Mouse (Mus musculus) layer of hippocampus, adult 9-10 months (tissue): Measurements from ENCODE around the gene Rap2c.

Experiments used
- DNase-seq: peaks from one replicate; pipeline ENCODE4 v3.0.0; 2022; ENCODE audit warnings: low spot score

Gene Rap2c

DNA sequence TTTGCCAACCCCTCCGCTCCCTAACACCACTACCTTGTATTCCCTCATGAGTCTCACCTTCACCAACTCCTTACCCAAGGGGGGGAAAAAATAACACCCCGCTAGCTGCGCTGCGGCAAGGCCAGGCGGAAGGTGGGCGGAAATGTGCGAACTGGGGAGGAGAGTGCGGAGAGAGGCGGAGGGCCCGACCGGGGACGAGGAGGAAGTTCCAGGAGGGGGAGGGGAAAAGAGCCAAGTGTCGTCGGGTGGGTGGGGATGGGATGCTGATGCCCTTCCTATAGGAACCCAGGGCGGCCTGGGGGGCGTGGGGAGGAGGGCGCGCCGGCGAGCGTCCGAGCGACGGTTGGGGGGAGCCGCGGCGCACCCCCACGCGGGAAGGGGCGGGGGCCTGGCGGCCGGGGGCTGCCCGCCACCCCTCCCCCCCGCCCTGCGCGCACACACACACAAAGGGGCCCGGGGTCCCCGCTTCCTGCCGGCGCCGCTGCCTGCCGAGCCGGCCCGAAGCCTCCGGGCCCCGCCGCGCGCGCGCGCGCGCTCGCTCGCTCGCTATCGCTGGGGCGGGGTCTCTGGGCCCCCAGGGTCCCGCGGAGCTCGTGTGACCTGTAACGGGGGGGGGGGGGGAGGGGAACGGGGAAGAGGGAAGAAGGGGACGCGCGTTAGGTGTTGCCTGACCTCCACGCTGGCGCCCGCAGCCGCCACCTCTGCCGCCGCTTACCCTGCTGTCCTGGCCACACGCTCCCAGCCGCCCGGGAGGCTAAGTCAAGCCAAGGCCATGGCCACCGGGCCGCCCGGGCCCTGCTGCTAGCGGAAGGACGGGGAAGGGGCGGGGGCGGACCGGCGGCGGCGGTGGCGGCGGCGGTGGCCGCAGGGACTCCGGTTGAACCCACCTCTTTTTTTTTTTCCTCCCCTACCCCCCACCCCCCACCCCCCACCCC lies at the start of gene Rap2c:
TSS of gene Rap2c (minus strand) at position 168 of the 935 bp plus-strand sequence.
- DNase-seq: no peak

DNA sequence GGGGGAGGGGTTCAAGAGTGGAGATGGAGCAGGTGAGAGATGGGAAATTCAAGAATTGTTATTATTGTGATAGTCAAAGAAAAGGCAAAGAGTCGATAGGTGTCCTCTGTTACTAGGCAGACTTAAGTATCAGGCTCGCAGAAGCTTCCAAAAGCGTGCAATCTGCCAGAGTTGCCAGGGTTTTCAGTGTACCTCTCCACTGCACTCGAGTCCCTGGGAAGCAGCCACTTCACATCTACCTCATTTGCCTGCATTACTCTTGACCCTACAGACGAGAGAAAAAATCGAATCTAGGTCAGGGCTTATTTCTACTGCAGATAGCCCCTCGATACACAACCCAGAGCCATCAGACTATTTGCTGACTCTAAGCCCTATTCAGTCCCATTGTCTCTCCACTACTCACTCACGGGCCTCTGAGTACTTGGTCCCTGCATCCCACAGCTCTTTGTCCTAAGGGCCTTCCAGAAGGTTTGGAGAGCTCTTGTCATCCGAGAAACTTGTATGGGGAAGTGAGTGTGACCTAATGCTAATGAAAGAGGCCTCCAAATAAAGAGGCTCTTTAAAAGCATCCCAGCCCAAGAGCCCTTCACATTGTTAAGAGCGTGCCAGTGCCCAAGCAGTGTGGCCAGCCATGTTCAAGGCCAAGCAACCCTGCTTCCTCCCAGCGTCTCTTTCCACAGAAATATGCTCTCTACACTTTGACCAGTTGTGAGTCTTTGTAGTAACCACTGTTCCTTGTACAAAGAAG lies 48.9 kb upstream of the Rap2c start:
- no peak for DNase-seq

DNA sequence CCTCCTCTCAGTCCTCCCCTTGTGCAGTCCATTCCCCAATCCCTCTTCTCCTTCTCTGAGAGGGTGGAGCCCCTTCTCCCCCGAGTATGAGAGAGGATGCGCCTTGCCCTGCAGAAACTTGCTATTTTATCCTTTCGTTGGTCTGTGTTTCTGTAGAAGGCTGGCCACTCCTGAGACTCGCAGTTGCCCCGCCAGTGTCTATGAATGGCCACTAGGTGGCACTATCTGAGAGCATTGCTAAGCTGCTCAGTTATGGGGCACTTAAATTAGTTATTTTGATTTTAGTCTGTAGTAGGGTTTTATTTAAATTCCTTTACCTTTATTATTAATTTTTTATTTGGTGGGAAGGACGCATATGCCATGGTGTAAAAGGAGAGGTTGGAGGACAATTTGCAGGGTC lies 48.0 kb upstream of the Rap2c start:
- DNase-seq: peak; percentile 36

DNA sequence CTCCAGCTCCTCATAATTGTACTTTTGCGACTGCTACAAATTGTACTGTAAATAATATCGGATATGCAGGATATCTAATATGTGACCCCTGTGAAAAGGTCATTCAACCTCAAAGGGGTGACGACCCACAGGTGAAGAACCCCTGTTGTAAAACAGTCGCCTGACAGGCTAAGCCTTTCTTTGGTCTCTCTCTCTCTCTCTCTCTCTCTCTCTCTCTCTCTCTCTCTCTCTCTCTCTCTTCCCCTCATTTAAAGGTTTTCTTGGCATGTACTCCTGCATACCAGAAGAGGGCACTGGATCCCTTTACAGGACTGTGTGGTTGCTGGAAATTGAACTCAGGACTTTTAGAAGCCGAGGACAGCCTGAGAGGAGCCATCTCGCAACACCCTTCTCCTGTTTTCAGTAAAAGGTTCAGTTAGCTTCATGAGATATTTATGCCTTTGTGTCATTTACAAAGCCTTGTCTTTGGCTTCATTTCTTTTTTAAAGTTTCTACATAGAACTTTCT lies 47.4 kb upstream of the Rap2c start:
- no peak for DNase-seq

DNA sequence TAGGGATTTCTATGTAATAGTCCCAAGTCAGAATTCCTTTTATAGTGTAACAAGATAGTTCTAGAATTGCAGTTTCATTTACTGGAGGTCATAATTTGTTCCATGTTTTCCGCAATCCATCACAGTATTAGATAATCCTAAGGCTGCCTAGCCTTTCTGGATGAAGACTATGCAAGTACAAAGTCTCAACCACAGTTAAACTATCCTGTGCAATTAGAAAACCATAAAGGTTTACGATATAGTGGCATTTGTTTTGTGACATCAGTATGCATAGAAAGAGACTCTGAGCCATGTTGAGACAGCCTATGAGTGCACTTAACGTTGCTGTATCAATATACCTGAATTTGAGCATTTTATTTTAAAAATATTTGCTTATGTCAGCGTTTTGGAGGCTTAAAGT lies 42.4 kb upstream of the Rap2c start:
- no peak for DNase-seq

DNA sequence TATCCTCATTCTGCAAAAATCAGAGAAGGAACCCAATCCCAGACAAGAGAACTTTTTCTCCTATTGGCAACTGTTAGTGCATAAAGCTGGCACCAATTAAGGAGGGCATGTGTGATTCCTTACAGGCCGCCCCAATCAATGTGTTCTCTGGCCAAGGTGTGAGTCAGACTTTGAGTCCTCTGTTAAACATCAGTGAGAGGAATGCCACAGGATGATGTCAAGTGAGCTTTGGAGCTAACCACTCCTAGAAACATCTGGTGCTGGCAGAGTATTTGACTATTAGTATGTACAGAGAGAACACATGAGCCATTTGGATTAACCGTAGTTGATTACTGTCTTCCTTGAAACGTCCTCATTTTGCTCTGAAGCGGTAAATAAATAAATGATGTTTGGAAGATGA lies 40.9 kb upstream of the Rap2c start:
- DNase-seq: no peak

DNA sequence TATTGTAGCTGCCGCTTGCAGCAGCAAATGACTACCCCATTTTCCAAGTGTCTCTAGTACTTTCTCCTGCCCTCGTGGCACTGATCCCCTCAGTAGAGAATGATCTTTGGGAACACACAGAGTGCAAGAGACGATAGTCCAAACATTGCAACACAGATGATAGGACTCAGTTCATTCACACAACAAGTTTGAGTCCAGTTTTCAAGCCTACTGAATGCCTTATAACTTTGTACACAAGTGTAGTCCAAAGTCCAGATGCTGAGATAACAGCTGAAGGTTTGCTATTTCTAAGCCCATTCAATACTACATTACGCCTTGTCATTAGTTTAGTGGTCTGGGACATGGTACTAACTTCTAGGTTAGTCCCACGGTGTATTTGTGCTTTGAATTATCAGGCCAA lies 40.5 kb upstream of the Rap2c start:
- DNase-seq: no peak

DNA sequence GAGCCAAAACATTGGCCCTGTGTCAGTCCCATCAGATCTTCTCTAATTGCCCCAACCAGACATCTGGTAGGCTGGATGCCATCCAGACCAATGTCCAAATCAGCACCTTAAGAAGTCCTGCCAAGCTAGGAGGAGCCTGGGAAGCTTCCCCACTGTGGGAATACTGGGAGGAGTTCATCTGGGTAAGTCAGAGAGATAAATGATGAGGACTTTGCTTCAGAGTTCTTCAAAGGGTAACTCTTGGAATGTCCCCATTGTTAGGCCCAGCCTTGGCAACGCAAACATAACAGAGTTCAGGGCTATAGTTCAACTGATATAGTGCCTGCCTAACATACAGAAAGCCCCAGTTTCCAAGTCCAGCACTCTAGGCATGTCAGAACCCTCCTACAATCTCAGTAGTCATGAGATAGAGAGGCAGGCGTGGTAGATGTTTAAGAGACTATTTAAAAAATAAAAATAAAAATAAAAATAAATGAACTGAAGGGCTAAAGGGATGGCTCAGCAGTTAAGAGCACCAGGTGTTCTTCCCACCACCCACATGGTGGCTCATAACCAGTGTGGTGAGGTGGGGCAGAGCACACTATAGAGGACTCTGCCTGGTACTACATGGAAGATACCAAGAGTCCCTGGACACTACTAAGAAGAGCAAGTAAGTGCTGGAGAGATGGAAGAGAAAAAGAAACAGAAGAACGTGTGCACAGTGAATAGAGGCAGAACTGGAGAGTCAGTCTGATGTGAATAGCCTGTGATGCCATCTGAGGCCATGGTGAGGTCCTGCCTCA lies 34.1 kb upstream of the Rap2c start:
- DNase-seq: no peak

DNA sequence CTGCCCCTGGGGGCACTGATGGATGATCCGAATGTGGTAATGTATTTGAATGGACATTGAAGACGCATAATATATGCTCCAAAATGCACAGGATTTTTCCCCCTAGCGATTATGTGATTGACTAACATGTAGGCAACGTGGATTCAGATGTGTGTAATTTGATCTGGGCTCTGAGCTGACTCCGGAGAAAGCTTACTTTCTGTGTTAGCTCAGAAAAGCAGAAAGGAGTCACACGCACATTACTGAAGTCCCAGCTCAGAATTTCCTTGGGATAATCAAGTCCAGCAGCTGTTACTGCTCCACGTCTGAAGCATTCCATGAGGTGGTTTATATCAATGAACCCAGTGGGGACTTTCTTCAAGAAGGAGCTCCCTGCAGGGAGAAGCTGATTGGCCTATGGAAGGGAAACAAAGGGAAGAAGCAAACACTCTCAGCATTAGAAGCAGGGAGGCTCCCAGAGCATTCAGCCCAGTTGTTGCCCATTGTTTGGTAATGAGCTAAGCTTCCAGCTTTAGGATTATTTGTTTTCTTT lies 17.9 kb upstream of the Rap2c start:
- no peak for DNase-seq

DNA sequence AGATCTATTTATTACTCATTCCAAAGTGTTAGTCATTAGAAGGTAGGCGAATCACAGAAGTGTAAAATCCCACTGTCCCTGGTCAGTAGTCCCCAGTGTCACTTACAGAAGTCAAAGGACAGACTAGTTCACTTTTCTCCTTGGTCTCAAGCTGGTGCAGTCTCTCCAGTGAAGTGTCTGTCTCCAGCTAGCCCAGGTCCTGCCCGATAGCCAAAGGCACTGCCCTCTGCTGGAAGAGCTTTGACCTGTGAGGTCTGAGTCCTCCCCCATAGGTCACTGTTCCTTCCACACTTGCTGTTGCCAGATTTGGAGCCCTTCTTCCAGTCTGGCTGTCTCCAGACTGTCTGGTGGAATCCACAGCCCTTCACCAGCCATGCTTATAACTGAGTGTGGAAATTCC lies 2.1 kb upstream of the Rap2c start:
- DNase-seq: no peak

DNA sequence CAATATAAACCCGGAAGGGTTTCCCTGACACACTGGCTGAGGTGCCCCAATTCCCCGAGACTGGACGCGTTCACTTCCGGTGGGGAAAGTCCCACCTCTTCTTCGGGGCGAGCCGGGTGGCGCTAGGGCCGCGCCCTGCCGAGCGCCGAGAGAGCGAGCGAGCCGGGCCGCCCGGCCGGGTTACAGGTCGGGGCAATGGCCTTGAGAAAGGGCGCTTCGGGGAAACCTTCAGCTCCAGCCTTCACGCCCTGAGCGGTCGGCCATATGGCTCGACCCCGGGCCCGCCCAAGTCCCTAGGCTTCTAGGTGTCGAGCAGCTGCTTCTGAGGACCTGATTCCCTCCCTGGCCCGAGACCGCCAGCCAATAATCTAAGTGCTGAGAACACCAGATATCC lies 965 bp upstream of the Rap2c start:
- no peak for DNase-seq

DNA sequence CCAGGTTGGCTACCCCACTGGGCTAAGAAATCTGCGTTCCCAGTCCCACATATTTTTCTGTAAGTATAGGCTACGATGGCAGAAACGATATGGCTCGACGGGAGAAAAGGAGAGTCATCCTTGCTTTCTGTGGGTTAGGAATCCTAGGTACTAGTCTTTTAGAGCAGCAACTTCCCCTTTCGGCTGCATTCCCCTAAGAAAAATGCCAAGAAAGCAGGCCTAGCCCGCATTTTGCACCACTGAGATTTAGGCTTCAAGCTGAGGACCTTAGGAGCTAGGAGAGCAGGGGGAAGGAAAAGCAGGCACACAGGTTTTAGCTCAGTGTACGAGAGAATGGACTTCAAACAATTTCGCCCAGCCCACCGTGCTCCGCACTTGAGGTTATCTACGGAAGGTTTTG lies 892 bp downstream of the Rap2c start:
- DNase-seq: no peak

DNA sequence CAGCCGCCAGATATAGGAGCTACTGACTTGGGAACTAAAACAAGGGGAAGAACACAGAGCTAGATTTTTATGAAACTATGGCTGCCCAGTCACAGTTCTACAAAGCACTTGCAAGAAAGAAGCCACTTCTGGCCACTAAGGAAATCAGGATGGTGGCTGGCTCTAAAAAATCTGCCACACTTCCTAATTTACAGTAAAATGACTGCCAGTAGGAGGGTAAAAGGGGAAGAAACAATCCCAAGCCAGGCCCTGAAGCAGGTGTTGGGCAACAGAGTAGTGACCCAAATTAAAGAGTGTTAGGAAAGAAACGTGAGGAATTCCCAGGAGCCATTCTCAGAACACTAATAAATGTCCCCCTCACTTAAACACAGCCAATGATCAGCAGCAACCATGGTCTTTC lies 5.5 kb downstream of the Rap2c start:
- DNase-seq: no peak

DNA sequence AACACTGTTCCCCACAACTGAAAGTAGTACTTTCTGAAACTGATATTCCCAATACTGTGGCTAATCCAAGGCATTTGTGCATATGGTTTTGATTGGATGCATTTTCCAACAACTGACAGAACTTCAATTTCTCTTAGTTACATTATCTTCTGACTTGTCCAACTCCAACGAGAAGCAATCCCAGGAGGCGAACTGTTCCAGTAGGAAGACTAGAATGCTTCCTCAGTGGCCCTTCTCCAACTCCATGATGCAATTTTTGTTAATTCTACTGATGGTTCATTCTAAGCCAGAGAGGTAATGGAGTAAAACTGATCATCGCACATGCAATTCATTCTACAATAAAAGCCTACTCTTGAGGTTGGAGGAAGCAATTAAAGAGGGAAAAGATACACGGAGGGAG lies 7.5 kb downstream of the Rap2c start:
- no peak for DNase-seq

DNA sequence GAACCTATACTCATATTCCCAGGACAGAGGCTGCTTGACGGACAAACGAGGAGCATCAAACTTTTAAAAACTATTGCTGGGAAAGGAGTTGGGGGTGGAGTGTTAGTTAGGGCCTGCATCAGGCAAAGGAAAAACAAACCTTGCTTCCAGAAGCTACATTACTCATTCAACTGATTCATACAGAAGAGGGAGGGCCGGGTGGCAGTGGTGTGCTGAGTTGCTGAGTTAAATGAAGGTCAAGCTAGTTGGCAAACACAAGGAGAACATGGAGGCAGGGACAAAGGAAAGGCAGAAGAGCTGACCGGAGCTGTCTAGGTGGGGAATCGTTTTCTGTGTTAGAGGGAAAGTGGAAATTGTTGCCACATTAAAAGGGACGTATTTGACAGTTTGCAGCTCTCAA lies 17.0 kb downstream of the Rap2c start:
- no peak for DNase-seq

DNA sequence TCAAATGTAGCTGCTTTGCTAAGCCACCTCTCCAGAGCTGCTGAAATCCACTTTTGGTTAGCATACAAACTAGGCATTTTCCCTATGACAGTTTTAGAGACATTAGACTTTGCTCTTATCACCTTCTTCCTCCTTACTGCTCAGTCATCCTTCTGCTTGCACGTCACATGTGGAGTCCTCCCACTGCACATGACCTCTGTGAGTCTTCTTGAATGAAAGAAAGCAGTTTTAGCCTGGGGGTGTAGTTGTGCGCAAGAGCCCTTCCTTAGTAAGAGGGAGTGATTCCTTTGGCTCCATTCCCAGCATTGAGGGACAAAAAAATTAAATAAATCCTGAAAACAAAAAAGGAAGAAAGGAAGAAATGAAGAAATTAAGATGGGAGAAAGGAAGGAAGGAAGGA lies 22.5 kb downstream of the Rap2c start:
- DNase-seq: no peak

DNA sequence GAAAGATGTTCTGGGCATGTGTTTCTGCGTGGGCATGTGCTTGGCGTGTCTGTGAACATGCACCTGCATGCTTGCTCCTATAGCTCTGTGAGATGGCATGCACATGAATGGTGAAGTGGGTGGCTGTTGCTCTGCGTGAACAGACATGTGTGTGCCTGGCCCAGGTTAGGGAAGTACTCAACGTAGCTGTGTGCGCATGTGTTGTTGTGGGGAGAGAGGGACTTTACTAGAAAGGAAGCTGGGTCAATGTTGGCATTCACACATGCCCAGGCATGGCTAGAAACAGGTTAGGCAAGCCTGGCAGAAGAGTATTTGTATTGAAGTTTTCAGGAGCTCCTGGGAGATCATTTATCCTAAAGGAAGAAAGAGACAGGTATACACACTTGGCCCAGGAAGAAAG lies 26.5 kb downstream of the Rap2c start:
- no peak for DNase-seq

DNA sequence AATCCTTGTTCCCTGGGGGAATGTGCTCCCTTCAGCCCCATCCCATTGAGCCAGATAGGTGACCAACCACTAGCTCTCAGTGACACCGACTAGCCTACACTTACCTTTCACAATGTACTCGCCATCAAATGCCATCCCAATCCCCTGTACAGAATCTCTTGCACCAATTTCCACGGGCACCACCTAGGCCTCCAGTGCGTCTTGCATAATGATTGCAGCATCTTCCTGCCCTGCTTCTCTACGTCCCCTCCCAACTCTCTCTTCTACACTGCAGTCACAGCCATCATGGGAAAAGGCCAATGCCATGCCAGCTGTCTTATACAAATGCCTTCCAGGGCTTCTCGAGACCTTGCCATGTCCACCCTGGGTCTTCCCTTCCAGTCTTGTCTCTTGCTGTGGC lies 27.9 kb downstream of the Rap2c start:
- DNase-seq: no peak

DNA sequence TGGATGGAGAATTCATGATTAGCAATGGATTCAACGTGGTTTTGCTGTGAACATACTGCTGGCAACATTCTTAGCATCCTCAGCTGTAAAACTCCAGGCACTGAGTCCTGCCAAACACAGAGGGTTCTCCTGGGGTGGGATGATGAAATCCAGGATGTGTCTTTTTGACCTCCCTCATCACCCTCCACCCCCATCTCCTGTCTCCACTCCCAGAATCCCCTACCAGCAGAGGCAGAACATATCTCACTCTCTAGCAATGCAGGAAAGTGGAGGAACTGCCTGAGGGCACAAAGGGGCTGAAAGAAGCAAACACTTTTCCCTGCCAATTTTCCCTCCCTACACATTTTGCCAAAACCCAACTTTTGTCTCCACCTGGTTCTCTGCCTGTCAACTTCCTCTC lies 29.2 kb downstream of the Rap2c start:
- DNase-seq: no peak

DNA sequence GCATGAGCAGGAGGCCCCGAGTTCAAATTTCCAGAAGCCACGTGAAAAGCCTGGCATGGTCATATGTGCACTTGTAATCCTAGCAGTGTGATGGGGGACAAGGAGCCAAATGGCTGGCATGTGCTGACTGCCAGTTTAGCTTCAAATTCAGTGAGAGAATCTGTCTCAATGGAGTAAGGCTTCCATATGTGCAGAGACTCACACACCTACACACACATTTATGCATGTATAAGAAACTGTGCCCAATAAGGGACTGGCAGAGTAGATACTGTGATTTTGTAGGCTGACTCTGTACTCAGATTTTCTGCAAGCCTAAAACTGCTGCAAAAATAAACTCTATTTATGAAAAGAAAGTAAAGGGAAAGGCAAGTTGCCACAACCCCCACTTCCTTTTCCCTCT lies 39.4 kb downstream of the Rap2c start:
- no peak for DNase-seq

DNA sequence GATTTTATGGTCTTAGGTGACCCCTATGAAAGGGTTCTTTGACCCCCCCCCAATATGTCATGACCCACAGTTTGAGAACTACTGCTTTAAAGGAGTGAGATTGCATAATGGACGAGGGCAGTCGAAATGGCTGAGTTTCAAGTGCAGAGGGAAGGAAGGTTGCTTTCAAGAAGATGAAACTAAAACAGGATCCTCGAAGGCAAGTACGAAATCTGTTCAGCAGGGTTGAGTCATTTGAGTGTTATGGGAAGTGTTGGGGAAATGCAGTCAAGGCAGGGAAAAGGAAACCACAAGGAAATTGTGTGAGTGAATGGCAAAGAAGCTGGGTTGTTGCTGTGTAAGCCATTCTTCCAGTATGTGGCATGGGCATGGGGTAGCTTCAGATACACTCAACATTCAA lies 45.7 kb downstream of the Rap2c start:
- DNase-seq: no peak

DNA sequence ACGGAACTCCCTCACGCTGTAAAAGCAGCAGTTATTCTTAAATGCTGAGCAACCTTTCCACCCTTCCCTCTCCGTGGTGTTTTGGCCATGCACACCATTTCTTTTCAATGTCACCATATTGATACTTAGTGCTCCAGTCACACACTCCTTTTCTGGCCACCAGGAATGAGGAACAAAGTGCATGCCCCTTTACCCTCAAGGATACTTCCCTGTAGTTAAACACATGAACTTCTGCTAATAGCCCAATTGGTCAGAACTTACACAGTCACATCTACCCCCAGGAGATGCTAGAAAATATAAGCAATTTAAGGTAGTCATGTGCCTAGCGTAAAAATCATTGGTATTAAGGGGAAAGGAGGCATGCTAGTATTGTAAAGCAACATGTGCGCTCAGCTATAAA lies 47.9 kb downstream of the Rap2c start:
- no peak for DNase-seq
